Mouse (Mus musculus) liver, embryonic 16.5 days (tissue): Measurements from ENCODE around the gene Ipmk. TPM values are rescaled to one million over a fixed set of nuclear protein-coding genes. Genes with fewer than 3 reads are reported as not detected.

Experiments used
- ATAC-seq: fragments of 200-750 bp; cut with Nextera tagmentation; 2 replicates; pipeline ENCODE4 v1.8.0; 2017; ENCODE audit warnings: low read depth, mild to moderate bottlenecking, moderate number of reproducible peaks, moderate library complexity
- H3K27ac ChIP-seq: fragments of 300-500 bp; sonication (generic); 2 replicates; pipeline ENCODE4 v1.5.1; 2014; ENCODE audit warnings: mild to moderate bottlenecking, low read length
- H3K27me3 ChIP-seq: fragments of 300-500 bp; sonication (generic); 2 replicates; pipeline ENCODE4 v1.6.1; 2014; ENCODE audit warnings: low read depth, low read length, mixed read lengths; ENCODE audit not compliant: control insufficient read depth, insufficient read depth
- H3K36me3 ChIP-seq: fragments of 300-500 bp; sonication (generic); 2 replicates; pipeline ENCODE4 v1.6.1; 2014; ENCODE audit warnings: mild to moderate bottlenecking; ENCODE audit not compliant: control insufficient read depth, insufficient read depth
- H3K4me1 ChIP-seq: fragments of 300-500 bp; sonication (generic); 2 replicates; pipeline ENCODE4 v1.6.1; 2014; ENCODE audit warnings: low read depth, low read length, mixed read lengths; ENCODE audit not compliant: control insufficient read depth
- H3K4me2 ChIP-seq: fragments of 300-500 bp; sonication (generic); 2 replicates; pipeline ENCODE4 v1.6.1; 2014; ENCODE audit warnings: low read depth, low read length, mixed read lengths
- H3K4me3 ChIP-seq: fragments of 300-500 bp; sonication (generic); 2 replicates; pipeline ENCODE4 v1.5.1; 2014; ENCODE audit warnings: low read depth, mild to moderate bottlenecking, low read length
- H3K9ac ChIP-seq: fragments of 300-500 bp; sonication (generic); 2 replicates; pipeline ENCODE4 v1.6.1; 2014; ENCODE audit warnings: low read depth, low read length
- H3K9me3 ChIP-seq: fragments of 300-500 bp; sonication (generic); replicated peaks from 2 replicates; pipeline ENCODE4 v1.6.1; 2016; ENCODE audit warnings: low read length; ENCODE audit not compliant: control insufficient read depth
- WGBS: fragments of 180-500 bp; shearing (Covaris S2); extraction: QIAGEN DNeasy Blood & Tissue Kit; methylation state at CpG from one replicate; pipeline ENCODE4 v1.1.7; 2014; ENCODE audit not compliant: insufficient replicate concordance; 5-methylcytosine and 5-hydroxymethylcytosine counted together
- polyA plus RNA-seq: library from polyadenylated mRNA; unstranded; fragments of >200 nt; fragmentation: Nextera tagmentation; extraction: Ambion mirVana; gene quantifications from 2 replicates; pipeline ENCODE4 v1.2.1, GENCODE M21; 2015

Gene Ipmk
- polyA plus RNA-seq, 1 experiment from 2014 or later, result 9.3 TPM

GRCm38 (mm10) chr10:71332376-71332775, 15.2 kb upstream of the Ipmk start:
- Histone ChIP-seq H3K9me3 (no peaks in the 10 kb centered on the region), H3K27ac (no peak overlapping the region), H3K4me3 (no peak overlapping the region), H3K4me1 (no peaks in the 10 kb centered on the region), H3K4me2 (no peak overlapping the region), H3K36me3 (peaks cover 14% of the 10 kb centered on the region), H3K27me3 (no peaks in the 10 kb centered on the region), H3K9ac (no peak overlapping the region)
- WGBS, result 87% methylated on average over 4 of the region's 4 CpGs
- no peak for ATAC-seq

- Histone ChIP-seq H3K4me2 (no peak overlapping the region), H3K36me3 (peaks cover 14% of the 10 kb centered on the region), H3K27me3 (no peaks in the 10 kb centered on the region), H3K27ac (no peak overlapping the region), H3K9me3 (no peaks in the 10 kb centered on the region), H3K4me1 (no peaks in the 10 kb centered on the region), H3K4me3 (no peak overlapping the region), H3K9ac (no peak overlapping the region)
- 85% methylated on average over 9 of the region's 9 CpGs for WGBS
- no peak for ATAC-seq
Observed at GRCm38 (mm10) chr10:71332859-71333258, 14.7 kb upstream of the Ipmk start.

GRCm38 (mm10) chr10:71337733-71338132, 9.8 kb upstream of the Ipmk start:
- 71% methylated on average over 2 of the region's 2 CpGs for WGBS
- Histone ChIP-seq H3K9me3 (no peaks in the 10 kb centered on the region), H3K4me3 (no peak overlapping the region), H3K27ac (peak overlapping the region; percentile 76), H3K4me1 (peaks cover 26% of the 10 kb centered on the region), H3K36me3 (peaks cover 5% of the 10 kb centered on the region; the same call in 1 of the 2 replicates), H3K4me2 (peak overlapping the region; percentile 35; the same call in 1 of the 2 replicates), H3K9ac (no peak overlapping the region), H3K27me3 (no peaks in the 10 kb centered on the region)
- no peak for ATAC-seq

GRCm38 (mm10) chr10:71338156-71338905, 9.2 kb upstream of the Ipmk start:
- Histone ChIP-seq H3K27me3 (no peaks in the 10 kb centered on the region), H3K4me1 (peaks cover 26% of the 10 kb centered on the region), H3K4me3 (no peak overlapping the region), H3K36me3 (peaks cover 5% of the 10 kb centered on the region; the same call in 1 of the 2 replicates), H3K9me3 (no peaks in the 10 kb centered on the region), H3K9ac (no peak overlapping the region), H3K4me2 (peak overlapping the region; percentile 35; the same call in 1 of the 2 replicates), H3K27ac (peak overlapping the region; percentile 85)
- WGBS, result 62% methylated on average over 8 of the region's 8 CpGs
- ATAC-seq, result peak; percentile 32

- H3K9me3 ChIP-seq, result no peaks in the 10 kb centered on the region
- H3K4me1 ChIP-seq, result peaks cover 32% of the 10 kb centered on the region
- 30% methylated on average over 4 of the region's 4 CpGs for WGBS
- H3K36me3 ChIP-seq, result peaks cover 5% of the 10 kb centered on the region; the same call in 1 of the 2 replicates
- no peak overlapping the region for H3K9ac ChIP-seq
- H3K4me2 ChIP-seq, result no peak overlapping the region
- H3K4me3 ChIP-seq, result no peak overlapping the region
- ATAC-seq, result no peak
- H3K27me3 ChIP-seq, result no peaks in the 10 kb centered on the region
- peak overlapping the region; percentile 85 for H3K27ac ChIP-seq
Observed at GRCm38 (mm10) chr10:71339463-71339862, 8.1 kb upstream of the Ipmk start.

GRCm38 (mm10) chr10:71340195-71340594, 7.4 kb upstream of the Ipmk start:
- peak; percentile 17; the same call in 1 of the 2 replicates for ATAC-seq
- Histone ChIP-seq H3K27ac (peak overlapping the region; percentile 71), H3K4me2 (no peak overlapping the region), H3K9me3 (no peaks in the 10 kb centered on the region), H3K27me3 (no peaks in the 10 kb centered on the region), H3K9ac (no peak overlapping the region), H3K36me3 (peaks cover 5% of the 10 kb centered on the region; the same call in 1 of the 2 replicates), H3K4me3 (no peak overlapping the region), H3K4me1 (peaks cover 34% of the 10 kb centered on the region)
- 69% methylated on average over 2 of the region's 2 CpGs for WGBS

GRCm38 (mm10) chr10:71341290-71341689, 6.3 kb upstream of the Ipmk start:
- ATAC-seq, result no peak
- peaks cover 40% of the 10 kb centered on the region for H3K4me1 ChIP-seq
- no peak overlapping the region for H3K9ac ChIP-seq
- peak overlapping the region; percentile 17; the same call in 1 of the 2 replicates for H3K27ac ChIP-seq
- no peak overlapping the region for H3K4me3 ChIP-seq
- H3K4me2 ChIP-seq, result no peak overlapping the region
- H3K27me3 ChIP-seq, result no peaks in the 10 kb centered on the region
- H3K36me3 ChIP-seq, result no peaks in the 10 kb centered on the region
- 86% methylated on average over 9 of the region's 9 CpGs for WGBS
- no peaks in the 10 kb centered on the region for H3K9me3 ChIP-seq

GRCm38 (mm10) chr10:71342030-71342805, 5.3 kb upstream of the Ipmk start:
- no peak overlapping the region for H3K4me2 ChIP-seq
- no peaks in the 10 kb centered on the region for H3K27me3 ChIP-seq
- 79% methylated on average over 7 of the region's 7 CpGs for WGBS
- no peak overlapping the region for H3K27ac ChIP-seq
- ATAC-seq, result no peak
- H3K4me3 ChIP-seq, result no peak overlapping the region
- H3K4me1 ChIP-seq, result peaks cover 50% of the 10 kb centered on the region
- H3K9ac ChIP-seq, result no peak overlapping the region
- H3K9me3 ChIP-seq, result no peaks in the 10 kb centered on the region
- H3K36me3 ChIP-seq, result no peaks in the 10 kb centered on the region

GRCm38 (mm10) chr10:71343130-71343529, 4.4 kb upstream of the Ipmk start:
- no peak for ATAC-seq
- no peaks in the 10 kb centered on the region for H3K9me3 ChIP-seq
- no peaks in the 10 kb centered on the region for H3K36me3 ChIP-seq
- no peak overlapping the region for H3K27ac ChIP-seq
- WGBS, result 65% methylated on average over 3 of the region's 3 CpGs
- peak overlapping the region; percentile 94 for H3K4me3 ChIP-seq
- H3K9ac ChIP-seq, result no peak overlapping the region
- H3K27me3 ChIP-seq, result no peaks in the 10 kb centered on the region
- peaks cover 50% of the 10 kb centered on the region for H3K4me1 ChIP-seq
- peak overlapping the region; percentile 91 for H3K4me2 ChIP-seq
